Mouse (Mus musculus) cerebellum, adult 2 months (tissue): ENCODE data around the gene Cd9. TPM values are rescaled to one million over a fixed set of nuclear protein-coding genes. Genes with fewer than 3 reads are reported as not detected.
A peak's percentile ranks its signal among the peaks of the same experiment; 100 is the strongest.

Experiments
- DNase-seq, 2 experiments: peaks; one replicate each; pipeline ENCODE4 v3.0.0; 2021
- H3K27ac ChIP-seq: fragments of 200-500 bp; 2 replicates; pipeline ENCODE4 v1.5.1; 2012; ENCODE audit warnings: low read length, control low read depth, inconsistent platforms; ENCODE audit not compliant: insufficient read depth
- H3K27me3 ChIP-seq: fragments of 200-500 bp; 2 replicates; pipeline ENCODE4 v1.6.1; 2012; ENCODE audit warnings: inconsistent platforms, mild to moderate bottlenecking, low read length, moderate library complexity; ENCODE audit not compliant: control insufficient read depth, insufficient read depth
- H3K4me1 ChIP-seq: fragments of 200-500 bp; 2 replicates; pipeline ENCODE4 v1.6.1; 2011; ENCODE audit warnings: low read length; ENCODE audit not compliant: control insufficient read depth, insufficient read depth
- H3K4me3 ChIP-seq: fragments of 200-500 bp; replicated peaks from 2 replicates; pipeline ENCODE3; 2011; ENCODE audit warnings: mild to moderate bottlenecking, low read depth, low read length, control low read depth; ENCODE audit not compliant: insufficient read depth
- CTCF ChIP-seq: fragments of 200-500 bp; IDR thresholded peaks from 2 replicates; pipeline ENCODE4 v1.5.1; 2011; ENCODE audit warnings: low read depth, mild to moderate bottlenecking, control low read depth, low read length, moderate library complexity, borderline replicate concordance; ENCODE audit not compliant: insufficient read depth
- POLR2A ChIP-seq: fragments of 200-500 bp; IDR thresholded peaks from 2 replicates; pipeline ENCODE4 v1.6.1; 2011; ENCODE audit warnings: low read length, control low read depth, borderline replicate concordance; ENCODE audit not compliant: insufficient read depth
- WGBS: fragments of 180-500 bp; shearing (Covaris S2); methylation state at CpG from one replicate; pipeline ENCODE4 v1.1.7; 2018; 5-methylcytosine and 5-hydroxymethylcytosine counted together
- polyA plus RNA-seq: library from polyadenylated mRNA; depleted of rRNA; stranded (reverse); fragments of >200 nt; gene quantifications from 2 replicates; pipeline ENCODE4 v1.2.3, GENCODE M21; 2012; rRNA removed

Cd9 gene
- 91.2 and 96.9 TPM in 2 replicates for polyA plus RNA-seq

DNA sequence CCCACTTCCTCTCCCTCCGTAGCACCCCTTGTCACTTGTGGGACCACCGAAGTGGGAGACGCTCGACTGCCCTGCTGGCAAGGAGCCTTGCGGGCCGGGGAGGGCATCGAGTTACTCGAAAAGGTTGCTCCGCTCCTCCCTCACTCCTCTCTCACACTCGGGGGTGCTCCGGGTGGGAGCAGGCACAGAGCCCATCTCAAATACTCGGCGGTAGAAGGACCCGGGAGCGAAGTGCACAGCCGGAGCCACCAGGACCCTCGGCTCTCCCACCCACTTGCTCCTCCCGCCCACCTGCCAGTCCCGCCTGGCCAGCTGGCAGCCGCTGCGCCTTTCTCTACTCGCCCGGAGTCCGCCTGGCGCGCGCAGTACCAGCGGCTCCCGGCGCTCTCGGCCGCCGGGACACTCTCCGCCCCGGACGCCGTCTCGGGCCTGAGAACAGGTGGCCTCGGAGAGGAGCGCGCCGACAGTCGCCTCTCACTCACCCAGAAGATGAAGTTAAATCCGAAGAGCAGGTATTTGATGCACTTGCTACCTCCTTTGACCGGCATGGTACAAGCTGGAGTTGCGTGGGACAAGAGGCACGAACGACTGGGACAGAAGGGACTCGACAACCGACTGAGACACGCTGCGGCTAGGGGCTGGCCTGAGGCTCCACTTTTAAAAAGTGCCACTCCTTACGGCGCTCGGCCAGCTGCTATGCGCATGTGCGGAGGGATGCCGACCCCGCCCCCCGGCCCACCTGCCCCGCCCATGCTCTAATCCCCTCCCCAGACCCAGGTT is at the start of gene Cd9:
TSS of gene Cd9 (minus strand) at position 700 of the 780 bp plus-strand sequence.
- DNase-seq: peak; percentile 23 to 38
- H3K27ac ChIP-seq: no peak within 1 kb of the TSS
- WGBS: 1% methylated on average over 61 of the region's 61 CpGs

DNA sequence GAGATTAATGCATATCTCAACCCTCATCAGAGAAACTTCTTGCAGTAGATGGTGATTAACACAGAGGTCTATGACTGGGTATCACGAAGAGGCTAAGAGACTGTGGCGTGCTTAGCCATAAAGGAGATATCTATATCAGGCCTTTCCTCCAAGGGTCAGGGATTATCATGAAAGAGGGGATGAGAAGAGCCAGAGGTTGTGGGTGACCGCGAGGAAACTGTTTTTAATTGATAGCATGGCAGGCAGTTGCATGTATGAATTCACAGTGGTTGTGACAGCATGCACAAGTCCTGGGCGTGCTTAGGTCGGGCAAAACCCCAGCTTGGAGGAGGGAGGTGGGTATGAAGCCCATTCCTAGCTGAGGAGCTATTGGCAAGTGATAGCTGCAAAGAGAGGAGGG is 46.7 kb upstream of the Cd9 start:
- H3K4me3 ChIP-seq: no peak overlapping the region
- TF ChIP-seq CTCF: no peak
- TF ChIP-seq POLR2A: no peak
- DNase-seq: no peak
- H3K4me1 ChIP-seq: peaks cover 2% of the 10 kb centered on the region; the same call in 1 of the 2 replicates
- H3K27me3 ChIP-seq: no peaks in the 10 kb centered on the region
- 91% methylated on average over 6 of the region's 6 CpGs for WGBS
- no peak overlapping the region for H3K27ac ChIP-seq

More for the DNA sequence above, at the start of gene Cd9:
- no peak for TF ChIP-seq POLR2A
- TF ChIP-seq CTCF: no peak
- no peaks in the 10 kb centered on the region for H3K4me1 ChIP-seq
- H3K27me3 ChIP-seq: no peaks in the 10 kb centered on the region
- peak within 1 kb of the TSS; percentile 50 for H3K4me3 ChIP-seq

DNA sequence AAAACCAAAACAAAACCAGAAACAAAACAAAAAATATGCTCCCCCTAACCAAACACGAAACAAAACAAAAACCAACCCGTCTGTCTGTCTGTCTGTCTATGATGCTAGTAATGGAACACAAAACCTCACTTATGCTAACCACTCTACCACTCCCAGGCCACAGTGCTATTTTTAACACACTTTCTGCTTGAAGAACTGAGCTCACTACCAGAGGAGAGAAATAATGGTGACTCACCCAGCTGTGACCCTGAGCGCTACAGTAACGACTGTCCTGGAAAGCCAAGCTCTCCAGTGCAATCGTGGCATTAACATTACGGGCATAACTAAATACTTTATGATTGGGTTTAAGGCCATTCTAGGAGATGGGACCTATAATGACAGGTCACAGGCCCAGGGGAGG is 46.2 kb upstream of the Cd9 start:
- Histone ChIP-seq H3K4me3 (no peak overlapping the region), H3K27ac (no peak overlapping the region), H3K27me3 (no peaks in the 10 kb centered on the region), H3K4me1 (peaks cover 2% of the 10 kb centered on the region; the same call in 1 of the 2 replicates)
- no peak for DNase-seq
- TF ChIP-seq CTCF (no peak), POLR2A (no peak)
- 94% methylated on average over 6 of the region's 6 CpGs for WGBS

DNA sequence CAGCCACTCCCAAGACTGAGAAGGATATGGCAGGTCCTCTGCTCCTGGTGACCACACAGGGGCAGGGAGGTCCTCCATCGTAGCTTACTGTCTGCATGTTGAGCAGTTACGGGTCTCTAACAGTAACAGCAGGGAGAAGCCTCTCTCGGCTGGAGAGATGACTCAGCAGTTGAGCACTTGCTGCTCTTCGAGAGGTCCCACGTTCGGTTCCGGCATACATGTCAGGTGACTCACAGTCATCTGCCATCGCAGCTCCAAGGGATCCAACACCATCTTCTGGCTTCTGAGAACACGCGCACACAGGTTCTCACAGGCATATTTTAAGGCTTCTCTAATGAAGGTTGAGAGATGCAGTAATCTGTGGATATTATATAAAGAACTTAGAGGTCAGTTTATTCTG is 45.6 kb upstream of the Cd9 start:
- DNase-seq: no peak
- WGBS: 80% methylated on average over 10 of the region's 10 CpGs

DNA sequence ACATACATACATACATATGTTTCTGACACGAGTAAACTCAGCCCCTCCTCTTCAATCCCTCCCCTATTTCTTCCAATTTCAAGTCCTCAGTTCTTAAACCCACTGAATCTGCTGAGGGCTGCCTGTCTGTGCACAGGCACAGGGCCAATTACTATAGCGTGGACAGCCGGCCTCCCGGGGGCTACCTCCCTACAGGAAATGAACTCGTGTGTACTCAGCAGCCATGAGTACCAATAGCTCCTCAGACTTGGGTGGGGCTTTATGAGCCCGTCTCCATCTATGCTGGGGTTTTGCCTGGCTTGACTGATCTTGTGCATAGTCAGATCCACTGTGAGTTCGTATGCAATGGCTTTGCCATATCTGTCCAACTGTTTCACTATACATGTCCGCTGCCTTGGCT is 44.8 kb upstream of the Cd9 start:
- H3K27ac ChIP-seq: no peak overlapping the region
- TF ChIP-seq POLR2A: no peak
- no peak for TF ChIP-seq CTCF
- no peak overlapping the region for H3K4me3 ChIP-seq
- H3K4me1 ChIP-seq: peaks cover 2% of the 10 kb centered on the region; the same call in 1 of the 2 replicates
- WGBS: 30% methylated on average over 8 of the region's 8 CpGs
- H3K27me3 ChIP-seq: no peaks in the 10 kb centered on the region
- DNase-seq: no peak

More for the DNA sequence above, 45.6 kb upstream of the Cd9 start:
- no peak for TF ChIP-seq POLR2A
- no peak for TF ChIP-seq CTCF
- H3K27ac ChIP-seq: no peak overlapping the region
- H3K4me1 ChIP-seq: peaks cover 2% of the 10 kb centered on the region; the same call in 1 of the 2 replicates
- H3K27me3 ChIP-seq: no peaks in the 10 kb centered on the region
- no peak overlapping the region for H3K4me3 ChIP-seq

DNA sequence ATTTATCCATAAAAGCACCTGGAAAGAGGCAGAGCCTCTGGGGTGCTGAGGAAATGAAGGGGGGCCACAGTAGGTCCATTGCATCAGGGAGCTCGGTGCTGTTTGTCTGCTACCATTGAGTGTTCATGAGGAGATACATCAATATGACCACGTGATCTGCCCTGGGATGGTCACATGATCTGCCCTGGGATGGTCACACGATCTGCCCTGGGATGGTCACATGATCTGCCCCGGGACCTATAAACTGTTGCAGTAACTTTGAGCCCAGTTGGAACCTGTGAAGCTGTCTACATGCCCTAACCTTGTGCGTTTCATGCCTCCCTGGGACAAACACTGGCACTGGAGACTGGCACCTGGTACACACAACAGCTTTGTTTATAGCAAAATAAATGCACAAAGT is 43.9 kb upstream of the Cd9 start:
- WGBS: 82% methylated on average over 5 of the region's 5 CpGs
- H3K4me1 ChIP-seq: peaks cover 2% of the 10 kb centered on the region; the same call in 1 of the 2 replicates
- TF ChIP-seq CTCF: no peak
- no peak for TF ChIP-seq POLR2A
- no peak overlapping the region for H3K27ac ChIP-seq
- no peak for DNase-seq
- no peaks in the 10 kb centered on the region for H3K27me3 ChIP-seq
- H3K4me3 ChIP-seq: no peak overlapping the region

- Histone ChIP-seq H3K4me1 (peaks cover 2% of the 10 kb centered on the region; the same call in 1 of the 2 replicates), H3K27me3 (no peaks in the 10 kb centered on the region), H3K27ac (no peak overlapping the region), H3K4me3 (no peak overlapping the region)
- 86% methylated on average over 5 of the region's 5 CpGs for WGBS
- TF ChIP-seq POLR2A (no peak), CTCF (no peak)
- no peak for DNase-seq
Measured at GRCm38 (mm10) chr6:125534990-125535389, 40.4 kb upstream of the Cd9 start.

GRCm38 (mm10) chr6:125533104-125533650 is 38.6 kb upstream of the Cd9 start:
- no peaks in the 10 kb centered on the region for H3K4me1 ChIP-seq
- no peak for DNase-seq
- 88% methylated on average over 11 of the region's 11 CpGs for WGBS
- H3K4me3 ChIP-seq: no peak overlapping the region
- no peak for TF ChIP-seq CTCF
- no peak for TF ChIP-seq POLR2A
- no peak overlapping the region for H3K27ac ChIP-seq
- H3K27me3 ChIP-seq: no peaks in the 10 kb centered on the region
